Mouse (Mus musculus): ENCODE results near the gene Zfp941. TPM values are rescaled to one million over a fixed set of nuclear protein-coding genes. Genes with fewer than 3 reads are reported as not detected.

Zfp941 gene
- polyA plus RNA-seq, 1 experiment from 2014 or later, result 3.0 TPM

GRCm38 (mm10) chr7:140855860-140856784 lies 34.1 kb upstream of the Zfp941 start, which contains the start of gene Gm45785:
Gene Gm45785, minus strand, starts transcription at chr7:140856331.
- peak within 1 kb of the TSS; percentile 94 for H3K27ac ChIP-seq (ENCODE audit: low read length)
- H3K9me3 ChIP-seq (ENCODE audit: control insufficient read depth, low read depth, low read length), result no peaks in the 10 kb centered on the region
- WGBS, result 1% methylated on average over 51 of the region's 51 CpGs
- H3K4me2 ChIP-seq (replicated peaks; ENCODE audit: low read depth, low read length), result peak within 1 kb of the TSS; percentile 99
- H3K9ac ChIP-seq (replicated peaks; ENCODE audit: low read depth, low read length), result peak within 1 kb of the TSS; percentile 88
- ATAC-seq (ENCODE audit: insufficient number of reproducible peaks, insufficient read depth, low FRiP score, low read depth), result peak; percentile 87
- H3K36me3 ChIP-seq (ENCODE audit: control insufficient read depth, insufficient read depth, low read length), result peaks cover 48% of the 10 kb centered on the region
- H3K4me3 ChIP-seq (ENCODE audit: low read depth, low read length), result peak within 1 kb of the TSS; percentile 87
- H3K27me3 ChIP-seq (ENCODE audit: control insufficient read depth, insufficient read depth, low read length), result no peaks in the 10 kb centered on the region
- peaks cover 13% of the 10 kb centered on the region for H3K4me1 ChIP-seq (ENCODE audit: control insufficient read depth, insufficient read depth, low read length)

GRCm38 (mm10) chr7:140855181-140855580 lies 33.2 kb upstream of the Zfp941 start:
- peaks cover 13% of the 10 kb centered on the region for H3K4me1 ChIP-seq (ENCODE audit: control insufficient read depth, insufficient read depth, low read length)
- no peak for ATAC-seq (ENCODE audit: insufficient number of reproducible peaks, insufficient read depth, low FRiP score, low read depth)
- WGBS, result 72% methylated on average over 9 of the region's 9 CpGs
- no peaks in the 10 kb centered on the region for H3K9me3 ChIP-seq (ENCODE audit: control insufficient read depth, low read depth, low read length)
- peak overlapping the region; percentile 99 for H3K4me2 ChIP-seq (replicated peaks; ENCODE audit: low read depth, low read length)
- H3K9ac ChIP-seq (replicated peaks; ENCODE audit: low read depth, low read length), result peak overlapping the region; percentile 88
- peak overlapping the region; percentile 87 for H3K4me3 ChIP-seq (ENCODE audit: low read depth, low read length)
- peaks cover 40% of the 10 kb centered on the region for H3K36me3 ChIP-seq (ENCODE audit: control insufficient read depth, insufficient read depth, low read length)
- H3K27ac ChIP-seq (ENCODE audit: low read length), result no peak overlapping the region
- H3K27me3 ChIP-seq (ENCODE audit: control insufficient read depth, insufficient read depth, low read length), result no peaks in the 10 kb centered on the region

- Histone ChIP-seq H3K4me1 (ENCODE audit: control insufficient read depth, insufficient read depth, low read length) (peaks cover 13% of the 10 kb centered on the region), H3K4me2 (replicated peaks; ENCODE audit: low read depth, low read length) (no peak overlapping the region), H3K9ac (replicated peaks; ENCODE audit: low read depth, low read length) (no peak overlapping the region), H3K36me3 (ENCODE audit: control insufficient read depth, insufficient read depth, low read length) (peaks cover 36% of the 10 kb centered on the region), H3K27me3 (ENCODE audit: control insufficient read depth, insufficient read depth, low read length) (no peaks in the 10 kb centered on the region), H3K4me3 (ENCODE audit: low read depth, low read length) (no peak overlapping the region), H3K9me3 (ENCODE audit: control insufficient read depth, low read depth, low read length) (no peaks in the 10 kb centered on the region), H3K27ac (ENCODE audit: low read length) (no peak overlapping the region)
- WGBS, result 91% methylated on average over 18 of the region's 18 CpGs
- no peak for ATAC-seq (ENCODE audit: insufficient number of reproducible peaks, insufficient read depth, low FRiP score, low read depth)
Measured at GRCm38 (mm10) chr7:140854483-140854882, 32.5 kb upstream of the Zfp941 start.

GRCm38 (mm10) chr7:140853386-140853785 lies 31.4 kb upstream of the Zfp941 start:
- H3K27me3 ChIP-seq (ENCODE audit: control insufficient read depth, insufficient read depth, low read length), result no peaks in the 10 kb centered on the region
- ATAC-seq (ENCODE audit: insufficient number of reproducible peaks, insufficient read depth, low FRiP score, low read depth), result no peak
- 80% methylated on average over 9 of the region's 9 CpGs for WGBS
- H3K4me1 ChIP-seq (ENCODE audit: control insufficient read depth, insufficient read depth, low read length), result peaks cover 12% of the 10 kb centered on the region; the same call in 1 of the 2 replicates
- H3K36me3 ChIP-seq (ENCODE audit: control insufficient read depth, insufficient read depth, low read length), result peaks cover 25% of the 10 kb centered on the region
- H3K27ac ChIP-seq (ENCODE audit: low read length), result no peak overlapping the region
- no peak overlapping the region for H3K9ac ChIP-seq (replicated peaks; ENCODE audit: low read depth, low read length)
- H3K4me2 ChIP-seq (replicated peaks; ENCODE audit: low read depth, low read length), result no peak overlapping the region
- H3K4me3 ChIP-seq (ENCODE audit: low read depth, low read length), result no peak overlapping the region
- no peaks in the 10 kb centered on the region for H3K9me3 ChIP-seq (ENCODE audit: control insufficient read depth, low read depth, low read length)

GRCm38 (mm10) chr7:140851916-140852315 lies 29.9 kb upstream of the Zfp941 start:
- H3K4me2 ChIP-seq (replicated peaks; ENCODE audit: low read depth, low read length), result no peak overlapping the region

GRCm38 (mm10) chr7:140848591-140848990 lies 26.6 kb upstream of the Zfp941 start:
- Histone ChIP-seq H3K4me2 (replicated peaks; ENCODE audit: low read depth, low read length) (no peak overlapping the region), H3K9me3 (ENCODE audit: control insufficient read depth, low read depth, low read length) (no peaks in the 10 kb centered on the region), H3K4me3 (ENCODE audit: low read depth, low read length) (no peak overlapping the region), H3K27me3 (ENCODE audit: control insufficient read depth, insufficient read depth, low read length) (no peaks in the 10 kb centered on the region), H3K9ac (replicated peaks; ENCODE audit: low read depth, low read length) (no peak overlapping the region), H3K4me1 (ENCODE audit: control insufficient read depth, insufficient read depth, low read length) (0 out of 2 replicates have a peak, but pooled peaks cover 4% of the 10 kb centered on the region), H3K27ac (ENCODE audit: low read length) (no peak overlapping the region), H3K36me3 (ENCODE audit: control insufficient read depth, insufficient read depth, low read length) (peaks cover 14% of the 10 kb centered on the region)
- 90% methylated on average over 10 of the region's 10 CpGs for WGBS
- ATAC-seq (ENCODE audit: insufficient number of reproducible peaks, insufficient read depth, low FRiP score, low read depth), result no peak

More at GRCm38 (mm10) chr7:140851916-140852315, 29.9 kb upstream of the Zfp941 start:
- no peak overlapping the region for H3K4me3 ChIP-seq (ENCODE audit: low read depth, low read length)
- H3K9ac ChIP-seq (replicated peaks; ENCODE audit: low read depth, low read length), result no peak overlapping the region
- peaks cover 5% of the 10 kb centered on the region; the same call in 1 of the 2 replicates for H3K4me1 ChIP-seq (ENCODE audit: control insufficient read depth, insufficient read depth, low read length)
- peaks cover 24% of the 10 kb centered on the region for H3K36me3 ChIP-seq (ENCODE audit: control insufficient read depth, insufficient read depth, low read length)
- H3K9me3 ChIP-seq (ENCODE audit: control insufficient read depth, low read depth, low read length), result no peaks in the 10 kb centered on the region
- H3K27ac ChIP-seq (ENCODE audit: low read length), result no peak overlapping the region
- no peaks in the 10 kb centered on the region for H3K27me3 ChIP-seq (ENCODE audit: control insufficient read depth, insufficient read depth, low read length)
- WGBS, result 95% methylated on average over 4 of the region's 4 CpGs
- ATAC-seq (ENCODE audit: insufficient number of reproducible peaks, insufficient read depth, low FRiP score, low read depth), result no peak

- Histone ChIP-seq H3K9me3 (ENCODE audit: control insufficient read depth, low read depth, low read length) (no peaks in the 10 kb centered on the region), H3K27me3 (ENCODE audit: control insufficient read depth, insufficient read depth, low read length) (no peaks in the 10 kb centered on the region), H3K9ac (replicated peaks; ENCODE audit: low read depth, low read length) (no peak within 1 kb of the TSS), H3K4me2 (replicated peaks; ENCODE audit: low read depth, low read length) (no peak within 1 kb of the TSS), H3K4me3 (ENCODE audit: low read depth, low read length) (no peak within 1 kb of the TSS), H3K4me1 (ENCODE audit: control insufficient read depth, insufficient read depth, low read length) (0 out of 2 replicates have a peak, but pooled peaks cover 4% of the 10 kb centered on the region), H3K27ac (ENCODE audit: low read length) (no peak within 1 kb of the TSS), H3K36me3 (ENCODE audit: control insufficient read depth, insufficient read depth, low read length) (peaks cover 9% of the 10 kb centered on the region; the same call in 1 of the 2 replicates)
- ATAC-seq (ENCODE audit: insufficient number of reproducible peaks, insufficient read depth, low FRiP score, low read depth), result no peak
- WGBS, result 60% methylated on average over 11 of the region's 11 CpGs
Measured at GRCm38 (mm10) chr7:140847755-140848580, 26.0 kb upstream of the Zfp941 start, which contains the start of gene Odf3. Gene Odf3, plus strand, starts transcription at chr7:140847805.

- ATAC-seq (ENCODE audit: insufficient number of reproducible peaks, insufficient read depth, low FRiP score, low read depth), result no peak
- WGBS, result 78% methylated on average over 10 of the region's 10 CpGs
- H3K27me3 ChIP-seq (ENCODE audit: control insufficient read depth, insufficient read depth, low read length), result no peaks in the 10 kb centered on the region
- no peaks in the 10 kb centered on the region for H3K9me3 ChIP-seq (ENCODE audit: control insufficient read depth, low read depth, low read length)
- no peak overlapping the region for H3K9ac ChIP-seq (replicated peaks; ENCODE audit: low read depth, low read length)
- no peak overlapping the region for H3K4me3 ChIP-seq (ENCODE audit: low read depth, low read length)
- H3K27ac ChIP-seq (ENCODE audit: low read length), result no peak overlapping the region
- no peak overlapping the region for H3K4me2 ChIP-seq (replicated peaks; ENCODE audit: low read depth, low read length)
- peaks cover 4% of the 10 kb centered on the region; the same call in 1 of the 2 replicates for H3K36me3 ChIP-seq (ENCODE audit: control insufficient read depth, insufficient read depth, low read length)
- H3K4me1 ChIP-seq (ENCODE audit: control insufficient read depth, insufficient read depth, low read length), result 0 out of 2 replicates have a peak, but pooled peaks cover 4% of the 10 kb centered on the region
Measured at GRCm38 (mm10) chr7:140846676-140847075, 24.7 kb upstream of the Zfp941 start.
